Mouse (Mus musculus): ENCODE measurements around the gene Gm42906.

Gm42906 gene

DNA sequence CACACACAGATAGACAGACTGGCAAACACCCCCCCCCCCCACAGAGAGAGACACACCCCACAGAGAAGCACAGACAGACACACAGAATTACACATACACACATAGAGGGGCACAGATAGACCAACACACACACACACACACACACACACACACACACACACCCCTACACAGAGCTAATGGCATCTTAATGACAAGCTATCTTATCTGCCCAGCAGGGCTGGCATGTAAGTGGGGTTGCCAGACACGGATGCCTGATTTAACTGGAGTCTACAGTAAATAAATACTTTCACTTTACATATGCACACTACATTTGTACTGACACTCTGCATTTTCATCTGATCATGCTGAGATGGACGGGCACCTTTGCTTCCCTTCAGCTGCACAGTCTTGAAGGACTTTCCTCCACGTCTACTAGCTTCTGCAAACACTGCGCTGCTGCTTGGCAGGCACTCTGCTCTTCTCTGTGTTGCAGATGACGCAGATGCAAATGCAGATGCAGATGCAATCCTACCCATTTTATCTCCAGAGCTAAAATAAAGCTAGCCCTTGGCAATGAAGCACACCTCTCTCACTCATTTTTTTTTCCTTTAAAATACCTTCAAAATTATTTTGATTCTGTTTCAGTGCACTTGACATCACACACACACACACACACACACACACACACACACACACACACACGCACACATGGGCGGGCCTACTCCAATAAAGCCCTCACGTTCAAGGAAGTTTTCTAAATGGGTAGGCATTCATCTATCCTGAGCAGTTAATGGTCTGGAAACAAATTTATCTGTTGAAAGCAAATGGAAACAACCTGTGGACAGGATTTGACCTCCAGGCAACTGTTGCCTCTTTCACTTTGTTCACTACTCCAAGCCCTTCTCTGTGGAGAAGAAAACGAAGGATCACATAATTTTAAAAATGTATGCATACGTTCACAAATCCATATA, 179.0 kb downstream of the Gm42906 start:
- no peaks in the 10 kb centered on the region for H3K36me3 ChIP-seq (ENCODE audit: insufficient read depth, low read length)
- no peak overlapping the region for H3K4me3 ChIP-seq (replicated peaks; ENCODE audit: low read length)
- TF ChIP-seq POU5F1 (IDR thresholded peaks at IDR 0.05; ENCODE audit: borderline replicate concordance, low read length), result no peak
- TF ChIP-seq NANOG (IDR thresholded peaks at IDR 0.05; ENCODE audit: borderline replicate concordance, low read length), result peak; percentile 78; the same call in 1 of the 2 replicates
- TF ChIP-seq CTCF (conservative IDR thresholded peaks at IDR 0.05; ENCODE audit: low read length), result no peak

DNA sequence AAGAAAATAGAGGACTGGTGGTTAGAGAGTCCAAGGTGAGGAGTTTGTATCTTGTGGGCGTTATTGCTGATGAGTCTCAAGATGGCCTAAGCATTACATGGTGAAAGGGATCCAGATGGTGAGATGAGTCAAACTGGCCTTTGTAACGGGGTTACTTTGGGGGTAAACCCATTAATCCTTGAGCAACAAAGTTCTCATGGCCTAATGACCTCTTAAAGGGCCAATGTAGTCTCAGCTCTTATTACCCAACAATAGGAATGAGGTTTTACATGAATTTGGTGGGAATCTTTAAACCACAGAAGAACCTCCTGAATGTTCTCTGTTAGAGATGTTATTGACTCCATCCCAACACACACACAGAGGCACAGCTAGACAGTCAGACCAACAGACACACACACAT, 179.9 kb downstream of the Gm42906 start:
- TF ChIP-seq NANOG (IDR thresholded peaks at IDR 0.05; ENCODE audit: borderline replicate concordance, low read length) (no peak), CTCF (conservative IDR thresholded peaks at IDR 0.05; ENCODE audit: low read length) (no peak), POU5F1 (IDR thresholded peaks at IDR 0.05; ENCODE audit: borderline replicate concordance, low read length) (no peak)
- H3K27me3 ChIP-seq (ENCODE audit: insufficient read depth, low read length), result no peaks in the 10 kb centered on the region; the same call in 1 of the 2 replicates
- no peaks in the 10 kb centered on the region for H3K36me3 ChIP-seq (ENCODE audit: insufficient read depth, low read length)
- peaks cover 41% of the 10 kb centered on the region for H3K4me1 ChIP-seq (replicated peaks; ENCODE audit: low read depth, low read length)
- H3K4me3 ChIP-seq (replicated peaks; ENCODE audit: low read length), result no peak overlapping the region
- no peaks in the 10 kb centered on the region for H3K9me3 ChIP-seq (ENCODE audit: low read length)

More for the DNA sequence above, 179.0 kb downstream of the Gm42906 start:
- H3K27me3 ChIP-seq (ENCODE audit: insufficient read depth, low read length), result no peaks in the 10 kb centered on the region; the same call in 1 of the 2 replicates
- peaks cover 41% of the 10 kb centered on the region for H3K4me1 ChIP-seq (replicated peaks; ENCODE audit: low read depth, low read length)
- no peaks in the 10 kb centered on the region for H3K9me3 ChIP-seq (ENCODE audit: low read length)

GRCm38 (mm10) chr5:151247115-151247875, 180.7 kb downstream of the Gm42906 start:
- H3K27me3 ChIP-seq (ENCODE audit: insufficient read depth, low read length), result peaks cover 3% of the 10 kb centered on the region
- no peak overlapping the region for H3K4me3 ChIP-seq (replicated peaks; ENCODE audit: low read length)
- peaks cover 41% of the 10 kb centered on the region for H3K4me1 ChIP-seq (replicated peaks; ENCODE audit: low read depth, low read length)
- H3K9me3 ChIP-seq (ENCODE audit: low read length), result no peaks in the 10 kb centered on the region
- H3K36me3 ChIP-seq (ENCODE audit: insufficient read depth, low read length), result no peaks in the 10 kb centered on the region
- TF ChIP-seq CTCF (conservative IDR thresholded peaks at IDR 0.05; ENCODE audit: low read length), result no peak
- no peak for TF ChIP-seq POU5F1 (IDR thresholded peaks at IDR 0.05; ENCODE audit: borderline replicate concordance, low read length)

DNA sequence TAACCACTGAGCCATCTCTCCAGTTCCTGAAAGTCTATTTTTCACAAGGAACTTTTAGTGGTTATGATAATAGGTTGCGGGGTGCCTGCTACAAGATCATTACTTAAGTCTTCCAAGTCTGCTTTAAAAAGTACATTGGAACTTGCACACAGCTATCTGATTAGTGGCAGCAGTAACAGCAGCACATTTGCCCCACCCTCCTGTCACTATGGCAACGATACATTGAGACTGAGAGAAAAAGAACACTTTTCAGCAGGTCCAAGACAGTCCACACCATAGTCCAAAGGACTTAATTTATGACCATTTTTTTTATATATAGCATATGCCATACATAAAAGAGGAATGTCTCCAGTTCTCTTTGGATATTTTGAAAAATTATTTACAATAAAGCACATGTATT, 181.7 kb downstream of the Gm42906 start:
- Histone ChIP-seq H3K9me3 (ENCODE audit: low read length) (no peaks in the 10 kb centered on the region), H3K27me3 (ENCODE audit: insufficient read depth, low read length) (peaks cover 7% of the 10 kb centered on the region), H3K36me3 (ENCODE audit: insufficient read depth, low read length) (no peaks in the 10 kb centered on the region), H3K4me1 (replicated peaks; ENCODE audit: low read depth, low read length) (peaks cover 41% of the 10 kb centered on the region), H3K4me3 (replicated peaks; ENCODE audit: low read length) (no peak overlapping the region)
- TF ChIP-seq NANOG (IDR thresholded peaks at IDR 0.05; ENCODE audit: borderline replicate concordance, low read length) (no peak), POU5F1 (IDR thresholded peaks at IDR 0.05; ENCODE audit: borderline replicate concordance, low read length) (no peak), CTCF (conservative IDR thresholded peaks at IDR 0.05; ENCODE audit: low read length) (no peak)

DNA sequence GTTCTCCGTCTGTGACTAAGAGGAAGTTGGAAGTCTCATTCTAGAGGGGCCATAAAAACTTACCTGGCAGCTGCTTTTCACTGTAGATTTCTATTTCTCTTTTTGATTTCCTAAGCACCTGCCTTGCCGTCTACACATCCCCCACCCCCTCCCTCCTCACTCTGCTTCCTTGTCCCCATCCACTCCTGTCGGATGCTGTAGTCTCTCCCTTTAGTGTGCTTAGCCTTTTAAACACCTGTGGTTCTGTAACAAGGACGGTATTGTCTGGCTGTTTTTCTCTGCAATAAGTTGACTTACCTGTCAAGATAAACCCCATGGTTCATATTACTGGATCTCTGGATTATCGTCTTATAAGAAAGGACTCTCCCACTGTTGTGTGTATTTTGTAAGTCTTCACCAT, 182.4 kb downstream of the Gm42906 start:
- Histone ChIP-seq H3K27me3 (ENCODE audit: insufficient read depth, low read length) (peaks cover 8% of the 10 kb centered on the region), H3K36me3 (ENCODE audit: insufficient read depth, low read length) (no peaks in the 10 kb centered on the region), H3K4me3 (replicated peaks; ENCODE audit: low read length) (no peak overlapping the region), H3K9me3 (ENCODE audit: low read length) (no peaks in the 10 kb centered on the region), H3K4me1 (replicated peaks; ENCODE audit: low read depth, low read length) (peaks cover 38% of the 10 kb centered on the region)
- TF ChIP-seq NANOG (IDR thresholded peaks at IDR 0.05; ENCODE audit: borderline replicate concordance, low read length) (no peak), POU5F1 (IDR thresholded peaks at IDR 0.05; ENCODE audit: borderline replicate concordance, low read length) (no peak), CTCF (conservative IDR thresholded peaks at IDR 0.05; ENCODE audit: low read length) (no peak)

GRCm38 (mm10) chr5:151238730-151239129, 189.2 kb downstream of the Gm42906 start:
- TF ChIP-seq POU5F1 (IDR thresholded peaks at IDR 0.05; ENCODE audit: borderline replicate concordance, low read length), result no peak
- no peak for TF ChIP-seq NANOG (IDR thresholded peaks at IDR 0.05; ENCODE audit: borderline replicate concordance, low read length)
- TF ChIP-seq CTCF (conservative IDR thresholded peaks at IDR 0.05; ENCODE audit: low read length), result no peak
- no peak overlapping the region for H3K4me3 ChIP-seq (replicated peaks; ENCODE audit: low read length)
- H3K27me3 ChIP-seq (ENCODE audit: insufficient read depth, low read length), result peaks cover 27% of the 10 kb centered on the region
- H3K36me3 ChIP-seq (ENCODE audit: insufficient read depth, low read length), result no peaks in the 10 kb centered on the region
- H3K4me1 ChIP-seq (replicated peaks; ENCODE audit: low read depth, low read length), result peaks cover 4% of the 10 kb centered on the region
- no peaks in the 10 kb centered on the region for H3K9me3 ChIP-seq (ENCODE audit: low read length)

- H3K36me3 ChIP-seq (ENCODE audit: insufficient read depth, low read length), result no peaks in the 10 kb centered on the region
- H3K4me3 ChIP-seq (replicated peaks; ENCODE audit: low read length), result no peak overlapping the region
- no peak for TF ChIP-seq NANOG (IDR thresholded peaks at IDR 0.05; ENCODE audit: borderline replicate concordance, low read length)
- no peak for TF ChIP-seq CTCF (conservative IDR thresholded peaks at IDR 0.05; ENCODE audit: low read length)
- no peak for TF ChIP-seq POU5F1 (IDR thresholded peaks at IDR 0.05; ENCODE audit: borderline replicate concordance, low read length)
Measured at GRCm38 (mm10) chr5:151236411-151236810, 191.6 kb downstream of the Gm42906 start.

GRCm38 (mm10) chr5:151233400-151234031, 194.4 kb downstream of the Gm42906 start, which contains the start of gene Stard13:
Gene Stard13, minus strand, starts transcription at chr5:151233836.
- Histone ChIP-seq H3K4me3 (replicated peaks; ENCODE audit: low read length) (peak within 1 kb of the TSS; percentile 82), H3K9me3 (ENCODE audit: low read length) (no peaks in the 10 kb centered on the region), H3K27me3 (ENCODE audit: insufficient read depth, low read length) (peaks cover 40% of the 10 kb centered on the region), H3K36me3 (ENCODE audit: insufficient read depth, low read length) (no peaks in the 10 kb centered on the region), H3K4me1 (replicated peaks; ENCODE audit: low read depth, low read length) (peaks cover 38% of the 10 kb centered on the region)
- no peak for TF ChIP-seq NANOG (IDR thresholded peaks at IDR 0.05; ENCODE audit: borderline replicate concordance, low read length)
- no peak for TF ChIP-seq POU5F1 (IDR thresholded peaks at IDR 0.05; ENCODE audit: borderline replicate concordance, low read length)
- no peak for TF ChIP-seq CTCF (conservative IDR thresholded peaks at IDR 0.05; ENCODE audit: low read length)

More at GRCm38 (mm10) chr5:151236411-151236810, 191.6 kb downstream of the Gm42906 start:
- Histone ChIP-seq H3K4me1 (replicated peaks; ENCODE audit: low read depth, low read length) (peaks cover 20% of the 10 kb centered on the region), H3K27me3 (ENCODE audit: insufficient read depth, low read length) (peaks cover 40% of the 10 kb centered on the region), H3K9me3 (ENCODE audit: low read length) (no peaks in the 10 kb centered on the region)
